Mouse (Mus musculus): Measurements from ENCODE around the gene Kif19a.

- TF ChIP-seq CTCF (IDR thresholded peaks at IDR 0.05; ENCODE audit: borderline replicate concordance, insufficient read depth, low read depth, low read length) = no peak
- TF ChIP-seq POLR2A (IDR thresholded peaks at IDR 0.05; ENCODE audit: borderline replicate concordance, insufficient read depth, low read length) = no peak
Observed at GRCm38 (mm10) chr11:114790841-114791240, 25.7 kb downstream of the Kif19a start.

Data from cerebellum, adult 2 months (tissue).